Mouse (Mus musculus) liver, embryonic 13.5 days (tissue): ENCODE measurements at regions not wholly inside any gene's neighbourhood (a gene's known extent, or its start where the extent isn't known, plus 50 kb on each side); places are given as distances from the start of the nearest gene placed in this dataset.

Experiments
- ATAC-seq: fragments of 200-750 bp; cut with Nextera tagmentation; 2 replicates; pipeline ENCODE4 v1.8.0; 2017; ENCODE audit warnings: low read depth, mild to moderate bottlenecking, moderate number of reproducible peaks, moderate library complexity
- DNase-seq: peaks from one replicate; pipeline ENCODE4 v3.0.0; 2022
- H3K27ac ChIP-seq: fragments of 300-500 bp; sonication (generic); 2 replicates; pipeline ENCODE4 v1.5.1; 2015; ENCODE audit warnings: moderate library complexity, mild to moderate bottlenecking, inconsistent platforms
- H3K27me3 ChIP-seq: fragments of 300-500 bp; sonication (generic); 2 replicates; pipeline ENCODE4 v1.6.1; 2015; ENCODE audit warnings: mild to moderate bottlenecking, inconsistent platforms
- H3K36me3 ChIP-seq: fragments of 300-500 bp; sonication (generic); 2 replicates; pipeline ENCODE4 v1.6.1; 2015; ENCODE audit warnings: mild to moderate bottlenecking, inconsistent platforms
- H3K4me1 ChIP-seq: fragments of 300-500 bp; sonication (generic); replicated peaks from 2 replicates; pipeline ENCODE4 v1.6.1; 2015; ENCODE audit warnings: inconsistent platforms
- H3K4me2 ChIP-seq: fragments of 300-500 bp; sonication (generic); 2 replicates; pipeline ENCODE4 v1.6.1; 2015; ENCODE audit warnings: inconsistent platforms, mild to moderate bottlenecking, moderate library complexity
- H3K4me3 ChIP-seq: fragments of 300-500 bp; sonication (generic); replicated peaks from 2 replicates; pipeline ENCODE4 v1.5.1; 2015; ENCODE audit warnings: mild to moderate bottlenecking, inconsistent platforms
- H3K9ac ChIP-seq: fragments of 300-500 bp; sonication (generic); 2 replicates; pipeline ENCODE4 v1.6.1; 2015; ENCODE audit warnings: mild to moderate bottlenecking, inconsistent platforms
- H3K9me3 ChIP-seq: fragments of 300-500 bp; sonication (generic); replicated peaks from 2 replicates; pipeline ENCODE4 v1.6.1; 2016; ENCODE audit warnings: inconsistent platforms
- WGBS: fragments of 180-500 bp; shearing (Covaris S2); methylation state at CpG from one replicate; pipeline ENCODE4 v1.1.7; 2015; ENCODE audit not compliant: insufficient replicate concordance; 5-methylcytosine and 5-hydroxymethylcytosine counted together

GRCm38 (mm10) chr1:128772440-128772839 is 180.3 kb upstream of the Cxcr4 start:
- no peak overlapping the region for H3K4me2 ChIP-seq
- no peaks in the 10 kb centered on the region for H3K9me3 ChIP-seq
- WGBS, result 54% methylated on average over 3 of the region's 3 CpGs
- no peaks in the 10 kb centered on the region for H3K27me3 ChIP-seq
- no peak overlapping the region for H3K4me3 ChIP-seq
- ATAC-seq (no peak), DNase-seq (no peak)
- H3K4me1 ChIP-seq, result no peaks in the 10 kb centered on the region
- H3K9ac ChIP-seq, result no peak overlapping the region
- no peaks in the 10 kb centered on the region for H3K36me3 ChIP-seq
- no peak overlapping the region for H3K27ac ChIP-seq

DNA sequence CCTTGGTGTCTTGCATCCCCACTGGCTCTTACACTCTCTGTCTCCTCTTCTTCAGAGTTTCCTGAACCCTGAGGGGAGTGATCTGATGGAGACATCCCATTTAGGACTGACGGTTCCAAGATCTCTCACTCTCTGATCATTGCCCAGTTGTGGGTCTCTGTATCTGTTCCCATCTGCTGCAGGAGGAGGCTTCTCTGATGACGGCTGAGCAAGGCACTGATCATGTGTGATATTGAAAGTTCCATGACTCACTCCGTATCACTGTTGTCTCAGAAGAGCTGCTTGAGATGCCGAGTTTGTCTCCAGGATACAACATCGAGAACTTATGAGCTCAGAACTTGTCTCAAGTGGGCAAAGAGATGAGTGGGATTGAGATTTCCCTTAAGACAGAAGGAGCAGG is 178.7 kb upstream of the Cxcr4 start:
- DNase-seq, result no peak
- 65% methylated on average over 5 of the region's 5 CpGs for WGBS
- no peaks in the 10 kb centered on the region for H3K36me3 ChIP-seq

DNA sequence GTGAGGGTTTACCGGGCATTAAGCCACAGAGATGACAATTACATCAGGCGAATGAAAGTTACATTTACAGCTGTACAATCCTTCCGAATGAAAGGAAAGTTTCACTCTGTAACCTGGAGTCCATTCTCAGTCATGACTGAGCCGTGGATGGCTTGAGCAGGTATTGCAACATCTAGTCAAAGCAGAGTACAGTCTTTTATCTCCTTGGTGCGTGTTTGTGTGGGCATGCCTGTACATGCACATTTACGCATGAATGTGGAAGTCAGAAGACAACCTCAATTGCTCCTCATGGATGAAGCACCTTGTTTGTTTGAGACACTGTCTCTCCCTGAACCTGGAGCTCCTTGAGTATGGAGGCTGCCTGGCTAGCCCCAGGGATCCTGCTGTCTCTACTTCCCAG is 175.9 kb upstream of the Cxcr4 start:
- Histone ChIP-seq H3K36me3 (no peaks in the 10 kb centered on the region), H3K27ac (no peak overlapping the region), H3K4me2 (no peak overlapping the region), H3K9me3 (no peaks in the 10 kb centered on the region), H3K4me3 (no peak overlapping the region), H3K27me3 (no peaks in the 10 kb centered on the region), H3K4me1 (no peaks in the 10 kb centered on the region), H3K9ac (no peak overlapping the region)
- WGBS, result 68% methylated on average over 6 of the region's 6 CpGs
- ATAC-seq (no peak), DNase-seq (no peak)

More for the DNA sequence above, 178.7 kb upstream of the Cxcr4 start:
- Histone ChIP-seq H3K4me1 (no peaks in the 10 kb centered on the region), H3K9ac (no peak overlapping the region), H3K4me2 (no peak overlapping the region), H3K27me3 (no peaks in the 10 kb centered on the region), H3K27ac (no peak overlapping the region), H3K4me3 (no peak overlapping the region), H3K9me3 (no peaks in the 10 kb centered on the region)
- no peak for ATAC-seq

GRCm38 (mm10) chr1:128767415-128767814 is 175.3 kb upstream of the Cxcr4 start:
- Histone ChIP-seq H3K4me1 (no peaks in the 10 kb centered on the region), H3K9me3 (no peaks in the 10 kb centered on the region), H3K9ac (no peak overlapping the region), H3K27me3 (no peaks in the 10 kb centered on the region), H3K4me2 (no peak overlapping the region), H3K36me3 (no peaks in the 10 kb centered on the region), H3K27ac (no peak overlapping the region), H3K4me3 (no peak overlapping the region)
- no peak for ATAC-seq
- no peak for DNase-seq
- WGBS, result 67% methylated on average over 3 of the region's 3 CpGs

- Histone ChIP-seq H3K27me3 (no peaks in the 10 kb centered on the region), H3K4me1 (no peaks in the 10 kb centered on the region), H3K4me3 (no peak overlapping the region), H3K27ac (no peak overlapping the region), H3K36me3 (no peaks in the 10 kb centered on the region), H3K9me3 (no peaks in the 10 kb centered on the region), H3K9ac (no peak overlapping the region), H3K4me2 (no peak overlapping the region)
- DNase-seq (no peak), ATAC-seq (no peak)
- WGBS, result 52% methylated on average over 7 of the region's 7 CpGs
Observed at GRCm38 (mm10) chr1:128766894-128767268, 174.8 kb upstream of the Cxcr4 start.

- 50% methylated on average over 7 of the region's 7 CpGs for WGBS
- Histone ChIP-seq H3K27me3 (no peaks in the 10 kb centered on the region), H3K4me3 (no peak overlapping the region), H3K27ac (no peak overlapping the region), H3K4me2 (no peak overlapping the region), H3K36me3 (no peaks in the 10 kb centered on the region), H3K9ac (no peak overlapping the region), H3K9me3 (no peaks in the 10 kb centered on the region), H3K4me1 (no peaks in the 10 kb centered on the region)
- ATAC-seq (no peak), DNase-seq (no peak)
Observed at GRCm38 (mm10) chr1:128766193-128766893, 174.2 kb upstream of the Cxcr4 start.

GRCm38 (mm10) chr1:128765626-128766025 is 173.5 kb upstream of the Cxcr4 start:
- no peak overlapping the region for H3K9ac ChIP-seq
- no peaks in the 10 kb centered on the region for H3K4me1 ChIP-seq
- no peak overlapping the region for H3K4me3 ChIP-seq
- no peaks in the 10 kb centered on the region for H3K36me3 ChIP-seq
- no peak overlapping the region for H3K4me2 ChIP-seq
- H3K27ac ChIP-seq, result no peak overlapping the region
- no peaks in the 10 kb centered on the region for H3K9me3 ChIP-seq
- ATAC-seq (no peak), DNase-seq (no peak)
- 59% methylated on average over 2 of the region's 2 CpGs for WGBS
- no peaks in the 10 kb centered on the region for H3K27me3 ChIP-seq

GRCm38 (mm10) chr1:128765142-128765541 is 173.0 kb upstream of the Cxcr4 start:
- Histone ChIP-seq H3K9ac (no peak overlapping the region), H3K27me3 (no peaks in the 10 kb centered on the region), H3K27ac (no peak overlapping the region), H3K4me2 (no peak overlapping the region), H3K4me3 (no peak overlapping the region), H3K36me3 (no peaks in the 10 kb centered on the region), H3K9me3 (no peaks in the 10 kb centered on the region), H3K4me1 (no peaks in the 10 kb centered on the region)
- DNase-seq (no peak), ATAC-seq (no peak)
- WGBS, result 73% methylated on average over 3 of the region's 3 CpGs

DNA sequence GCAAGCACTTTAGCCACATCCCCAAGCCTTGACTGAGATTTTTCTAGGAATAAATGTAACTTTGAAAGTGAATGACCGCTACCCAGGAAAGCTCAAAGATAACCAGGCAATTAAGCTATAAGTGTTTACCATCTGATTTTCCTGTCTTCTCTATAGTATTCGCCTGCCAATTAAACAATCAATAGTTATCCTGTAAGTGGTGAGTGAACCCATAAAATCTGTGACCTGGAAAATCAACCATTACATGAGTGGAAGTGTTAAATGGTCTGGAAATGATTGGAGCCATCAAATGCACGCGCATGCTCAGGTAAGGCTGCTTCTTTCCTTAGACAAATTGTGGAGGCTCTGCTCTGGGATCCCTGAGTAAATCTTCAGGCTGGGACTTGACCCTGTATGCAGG is 170.8 kb upstream of the Cxcr4 start:
- no peaks in the 10 kb centered on the region for H3K36me3 ChIP-seq
- no peak overlapping the region for H3K27ac ChIP-seq
- no peak overlapping the region for H3K4me2 ChIP-seq
- 75% methylated on average over 4 of the region's 4 CpGs for WGBS
- no peaks in the 10 kb centered on the region for H3K27me3 ChIP-seq
- H3K4me1 ChIP-seq, result no peaks in the 10 kb centered on the region
- H3K9me3 ChIP-seq, result no peaks in the 10 kb centered on the region
- DNase-seq (no peak), ATAC-seq (no peak)
- H3K9ac ChIP-seq, result no peak overlapping the region
- H3K4me3 ChIP-seq, result no peak overlapping the region

DNA sequence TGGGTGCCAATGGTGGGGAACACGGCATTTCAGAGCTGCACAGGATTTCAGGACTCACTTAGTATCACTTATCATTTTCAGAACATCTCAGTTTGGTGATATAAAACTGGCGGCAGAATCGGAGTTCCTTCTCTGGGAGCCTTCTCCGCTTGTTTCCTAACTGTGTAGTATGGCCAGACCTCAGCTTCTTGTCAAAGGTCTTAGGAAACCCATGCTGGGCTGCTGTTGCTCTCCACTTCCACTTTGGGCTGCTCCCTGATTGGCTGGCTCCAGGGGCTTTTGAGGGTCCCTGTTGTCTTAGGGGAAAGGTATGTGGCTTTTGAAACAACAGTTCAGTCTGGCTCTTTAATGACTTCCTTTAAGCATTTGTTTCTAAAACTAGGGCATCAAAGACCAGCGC is 170.0 kb upstream of the Cxcr4 start:
- Histone ChIP-seq H3K36me3 (no peaks in the 10 kb centered on the region), H3K4me1 (no peaks in the 10 kb centered on the region), H3K9me3 (no peaks in the 10 kb centered on the region), H3K27me3 (no peaks in the 10 kb centered on the region), H3K4me3 (no peak overlapping the region), H3K9ac (no peak overlapping the region), H3K4me2 (no peak overlapping the region), H3K27ac (no peak overlapping the region)
- no peak for ATAC-seq
- no peak for DNase-seq
- 45% methylated on average over 5 of the region's 5 CpGs for WGBS

- Histone ChIP-seq H3K27ac (no peak overlapping the region), H3K4me3 (no peak overlapping the region), H3K9ac (no peak overlapping the region), H3K9me3 (no peaks in the 10 kb centered on the region), H3K4me1 (no peaks in the 10 kb centered on the region), H3K4me2 (no peak overlapping the region), H3K36me3 (no peaks in the 10 kb centered on the region), H3K27me3 (no peaks in the 10 kb centered on the region)
- 79% methylated on average over 11 of the region's 11 CpGs for WGBS
- no peak for ATAC-seq
- DNase-seq, result no peak
Observed at GRCm38 (mm10) chr1:128758802-128759481, 166.8 kb upstream of the Cxcr4 start.

DNA sequence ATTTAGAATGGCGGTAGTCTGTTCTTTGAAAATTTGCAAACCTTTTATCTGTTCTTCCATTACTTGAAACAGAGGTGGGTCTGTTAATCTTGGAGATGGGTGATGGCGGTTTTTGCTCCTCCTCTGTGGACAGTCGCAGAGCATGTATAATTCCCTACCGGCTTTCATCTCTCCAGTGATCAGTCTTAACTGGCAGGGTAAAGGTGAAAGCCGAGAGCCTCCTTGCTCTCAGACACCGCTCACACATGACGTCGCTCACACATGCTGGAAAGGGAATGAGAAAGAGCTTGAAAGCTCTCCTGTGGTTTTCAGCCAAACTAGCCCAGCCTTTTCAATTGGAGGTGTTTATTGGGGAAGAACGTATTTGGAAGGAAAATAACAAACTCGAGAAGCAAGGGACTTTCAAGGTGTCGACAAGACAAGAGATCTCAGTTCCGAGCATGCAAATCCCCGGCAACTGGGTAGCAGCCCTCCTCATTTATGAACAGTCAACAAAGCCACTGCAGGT is 166.3 kb upstream of the Cxcr4 start:
- WGBS, result 74% methylated on average over 13 of the region's 13 CpGs
- H3K27me3 ChIP-seq, result no peaks in the 10 kb centered on the region
- no peak overlapping the region for H3K9ac ChIP-seq
- no peaks in the 10 kb centered on the region for H3K36me3 ChIP-seq
- H3K4me3 ChIP-seq, result no peak overlapping the region
- DNase-seq (no peak), ATAC-seq (no peak)
- H3K9me3 ChIP-seq, result no peaks in the 10 kb centered on the region
- H3K4me1 ChIP-seq, result no peaks in the 10 kb centered on the region
- no peak overlapping the region for H3K4me2 ChIP-seq
- no peak overlapping the region for H3K27ac ChIP-seq
